Mouse (Mus musculus) thymus, postnatal 36 days (tissue): ENCODE measurements around the gene Ptgis.

ENCODE experiments used
- DNase-seq, 2 experiments: peaks; one replicate each; pipeline ENCODE4 v3.0.0; 2022; ENCODE audit warnings: mixed read lengths in 2 of 2

The Ptgis gene

DNA sequence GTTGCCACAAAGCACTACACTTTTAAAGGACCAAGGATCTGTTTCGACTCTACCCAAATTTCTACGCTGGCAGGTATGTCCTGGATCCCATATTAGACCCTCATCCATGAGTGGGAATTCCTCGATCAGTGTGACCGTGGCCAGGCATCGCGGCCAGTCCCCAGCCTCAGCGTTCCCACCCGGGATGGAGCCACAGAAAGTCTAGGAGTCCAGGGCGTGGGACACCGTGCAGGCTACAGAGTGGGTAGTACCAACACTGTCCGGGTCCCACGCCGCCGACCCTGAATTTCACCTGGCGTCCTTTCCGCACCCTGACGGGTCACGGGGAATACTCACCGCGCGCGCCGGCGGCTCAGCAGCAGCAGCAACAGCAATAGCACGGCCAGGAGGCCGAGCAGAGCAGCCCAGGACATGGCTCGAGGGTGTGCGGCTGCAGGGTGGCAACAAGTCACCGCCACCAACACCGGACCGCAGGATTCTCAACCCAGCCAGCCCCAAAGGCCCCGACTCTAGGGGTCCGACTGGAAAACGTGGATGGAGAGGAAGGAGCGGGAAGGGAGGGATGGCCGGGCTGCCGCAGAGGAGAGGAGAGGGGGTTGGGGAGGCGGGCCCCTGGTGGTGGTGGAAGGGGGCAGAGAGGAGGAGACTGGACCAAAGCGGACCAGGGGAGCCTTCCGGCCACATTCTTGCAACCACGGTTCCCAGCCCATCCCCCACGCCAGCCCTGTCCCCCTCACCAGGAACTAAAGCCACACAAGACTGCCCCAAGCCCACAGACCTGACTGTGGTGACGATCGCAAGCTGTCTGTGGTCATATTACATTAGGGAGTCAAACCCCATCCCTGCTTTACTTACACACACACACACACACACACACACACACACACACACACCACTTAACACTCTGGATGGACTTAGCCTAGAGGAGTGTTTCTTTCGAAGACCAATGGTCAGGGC, at the start of gene Ptgis:
Gene Ptgis, minus strand, starts transcription at position 597 of the 957 bp plus-strand sequence.
- DNase-seq = no peak

DNA sequence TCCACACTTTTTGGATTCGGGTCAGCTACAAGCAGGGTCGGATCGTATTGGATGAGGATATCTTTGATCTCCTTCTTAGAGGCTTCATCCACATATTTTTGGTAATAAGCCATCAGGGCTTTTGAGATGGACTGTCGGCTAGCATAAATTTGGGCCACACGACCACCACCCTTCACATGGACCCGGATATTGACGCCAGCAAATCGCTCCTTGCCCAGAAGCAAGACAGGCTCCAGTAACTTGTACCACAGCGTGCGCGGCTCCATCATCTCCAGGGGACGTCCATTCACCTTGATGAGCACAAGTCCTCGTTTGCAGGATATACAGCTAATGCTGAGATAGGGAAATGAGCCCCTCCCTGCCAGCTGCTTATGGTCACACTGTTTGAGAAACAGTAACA, 41.1 kb upstream of the Ptgis start:
- peak in 1 of 2 experiments; percentile 0 for DNase-seq

DNA sequence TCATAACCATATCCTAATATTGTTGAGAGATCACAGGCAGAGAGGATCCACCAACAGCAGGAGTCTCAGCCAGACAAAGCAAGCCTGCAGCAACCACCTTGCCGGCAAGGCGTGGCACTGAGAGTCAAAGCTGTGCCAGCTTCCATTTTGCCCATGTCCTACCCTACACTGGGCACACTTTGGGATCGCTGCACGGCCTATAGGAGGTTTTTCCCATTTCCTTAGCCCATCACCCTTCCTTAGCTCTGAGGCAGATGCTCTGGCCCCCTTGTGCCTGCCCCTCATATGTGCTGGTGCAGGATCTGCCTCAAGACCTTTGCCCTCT, 40.5 kb upstream of the Ptgis start:
- no peak for DNase-seq

DNA sequence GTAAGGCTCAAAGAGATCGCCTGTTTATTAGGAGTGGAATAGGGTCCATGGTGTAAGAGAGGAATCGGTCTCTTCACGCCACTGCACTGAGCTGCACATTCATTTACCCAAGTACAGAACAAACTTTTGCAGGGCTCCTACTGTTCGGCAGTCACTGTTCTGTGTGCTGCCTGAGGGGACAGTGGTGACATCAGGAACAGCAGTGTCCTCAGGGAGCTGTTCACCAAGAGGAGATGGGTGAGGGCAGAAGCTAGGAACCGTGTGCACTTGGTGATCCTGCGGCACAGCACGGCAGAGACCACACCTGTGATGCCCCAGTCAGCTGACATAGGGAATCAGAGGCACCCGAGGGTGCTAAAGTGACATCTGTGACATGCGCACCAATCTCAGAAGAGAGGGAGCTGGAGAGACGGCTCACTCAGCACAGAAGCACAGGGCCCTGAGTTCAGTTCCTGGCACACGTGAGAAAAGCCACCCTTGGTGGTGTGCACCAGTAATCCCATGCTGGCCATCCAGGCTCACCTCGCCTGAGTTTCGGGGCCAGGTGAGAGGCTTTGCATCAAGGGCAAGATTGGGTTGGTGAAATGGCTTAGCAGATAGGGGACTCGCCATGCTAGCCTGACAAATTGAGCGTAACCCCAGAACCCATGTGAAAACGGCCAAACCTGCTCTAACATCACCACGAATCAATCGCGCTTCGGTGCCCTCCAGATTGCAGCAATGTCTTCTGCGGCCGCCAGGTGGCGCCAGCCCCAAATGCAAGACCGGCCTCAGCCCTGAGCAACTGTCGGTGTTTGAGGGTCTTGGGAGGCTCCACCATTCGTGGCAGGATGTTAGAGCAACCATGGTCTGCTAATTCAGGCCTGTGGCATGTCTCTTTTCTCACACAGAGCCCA, 39.9 kb upstream of the Ptgis start:
- DNase-seq = peak; percentile 69

DNA sequence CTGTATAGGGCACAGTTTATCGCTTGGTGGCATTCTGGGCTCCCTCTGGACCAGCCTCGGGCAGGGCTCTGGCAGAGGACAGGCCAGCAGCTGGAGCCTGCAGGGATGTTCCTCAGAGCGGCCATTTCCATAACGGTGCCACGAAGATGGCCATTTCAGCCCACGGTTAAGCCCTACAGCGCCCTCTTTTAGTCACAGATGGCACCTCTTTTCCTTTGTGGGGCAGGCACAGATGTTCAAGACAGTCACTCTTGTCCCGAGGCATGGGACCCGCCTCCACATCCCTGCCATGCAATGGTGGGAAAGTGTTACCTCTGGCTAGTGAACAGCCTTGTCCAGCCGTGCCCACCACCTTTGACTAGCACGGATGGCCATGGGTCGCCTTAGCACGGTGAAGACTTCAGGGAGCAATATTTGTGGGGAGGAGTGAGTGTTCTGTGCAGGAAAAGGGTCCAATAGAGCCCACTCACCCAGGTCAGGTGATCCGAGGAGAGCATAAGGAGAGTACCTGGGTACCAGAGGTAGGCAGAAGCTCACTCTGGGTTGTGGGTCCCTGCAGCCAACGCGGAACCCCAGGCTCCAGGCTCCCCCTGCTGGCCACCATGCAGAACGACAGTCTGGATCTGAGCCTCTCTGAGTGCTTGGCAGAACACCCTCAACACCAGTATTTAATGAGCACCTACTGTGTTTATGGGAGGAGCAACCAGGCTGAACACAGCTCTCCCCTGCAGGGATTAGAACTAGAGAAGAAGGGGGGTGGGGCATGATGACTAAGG, 38.5 kb upstream of the Ptgis start:
- DNase-seq = peak; percentile 46 to 47

DNA sequence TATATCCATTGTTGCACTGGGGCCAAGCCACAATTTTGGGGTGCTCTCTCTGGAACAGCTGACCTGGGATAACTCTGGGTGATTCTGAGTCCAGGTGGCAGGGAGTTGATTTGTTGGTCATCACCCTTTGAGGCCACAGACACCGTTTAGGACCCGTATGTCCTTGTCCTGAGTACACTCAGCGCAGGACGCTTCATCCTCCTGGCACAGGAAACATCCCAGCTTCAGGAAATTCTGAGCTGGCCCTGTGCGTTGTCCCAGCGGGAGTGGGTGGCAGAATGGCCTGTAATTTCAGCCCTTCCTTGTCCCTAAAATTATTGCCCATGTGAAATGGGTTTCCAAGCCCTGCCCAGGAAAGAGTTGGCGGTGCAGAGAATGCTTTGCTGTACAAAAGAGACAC, 37.6 kb upstream of the Ptgis start:
- peak in 1 of 2 experiments; percentile 0 for DNase-seq

DNA sequence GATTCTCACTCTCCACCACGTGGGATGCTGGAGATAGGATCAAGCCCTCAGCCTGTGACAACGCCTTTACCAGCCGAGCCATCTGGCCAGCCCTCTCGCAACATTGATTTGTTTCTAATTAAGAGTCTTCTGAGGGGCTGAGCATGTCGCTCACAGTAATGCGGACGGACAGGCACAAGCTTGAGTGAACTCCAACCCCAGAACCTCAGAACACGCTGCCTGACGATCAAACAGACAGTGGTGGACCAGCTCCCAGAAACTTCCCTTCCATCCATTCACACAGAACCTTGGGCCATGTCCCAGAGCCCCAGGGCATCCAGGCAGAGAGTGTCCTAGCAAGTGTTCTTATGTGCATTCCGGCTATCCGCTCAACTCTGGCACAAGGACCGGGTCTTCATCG, 36.6 kb upstream of the Ptgis start:
- peak in 1 of 2 experiments; percentile 0 for DNase-seq

DNA sequence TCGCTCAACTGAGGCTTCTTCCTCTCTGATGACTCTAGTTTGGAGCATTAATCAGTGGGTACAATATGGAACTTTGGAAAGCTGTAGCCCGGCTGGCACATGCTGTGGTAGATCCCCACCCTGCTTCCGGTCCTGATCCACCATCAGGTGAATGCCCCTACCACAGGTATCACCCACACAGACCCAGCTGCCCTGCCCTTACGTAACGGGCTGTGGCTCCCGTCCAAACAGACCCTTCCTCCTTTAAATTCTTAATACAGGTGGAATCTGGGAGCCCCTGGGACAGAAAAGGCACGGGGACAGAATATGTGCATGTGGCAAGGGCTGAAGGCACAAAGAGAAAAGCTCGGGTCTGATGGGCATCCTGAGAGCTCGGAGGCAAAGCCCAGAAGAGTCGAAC, 35.5 kb upstream of the Ptgis start:
- no peak for DNase-seq

DNA sequence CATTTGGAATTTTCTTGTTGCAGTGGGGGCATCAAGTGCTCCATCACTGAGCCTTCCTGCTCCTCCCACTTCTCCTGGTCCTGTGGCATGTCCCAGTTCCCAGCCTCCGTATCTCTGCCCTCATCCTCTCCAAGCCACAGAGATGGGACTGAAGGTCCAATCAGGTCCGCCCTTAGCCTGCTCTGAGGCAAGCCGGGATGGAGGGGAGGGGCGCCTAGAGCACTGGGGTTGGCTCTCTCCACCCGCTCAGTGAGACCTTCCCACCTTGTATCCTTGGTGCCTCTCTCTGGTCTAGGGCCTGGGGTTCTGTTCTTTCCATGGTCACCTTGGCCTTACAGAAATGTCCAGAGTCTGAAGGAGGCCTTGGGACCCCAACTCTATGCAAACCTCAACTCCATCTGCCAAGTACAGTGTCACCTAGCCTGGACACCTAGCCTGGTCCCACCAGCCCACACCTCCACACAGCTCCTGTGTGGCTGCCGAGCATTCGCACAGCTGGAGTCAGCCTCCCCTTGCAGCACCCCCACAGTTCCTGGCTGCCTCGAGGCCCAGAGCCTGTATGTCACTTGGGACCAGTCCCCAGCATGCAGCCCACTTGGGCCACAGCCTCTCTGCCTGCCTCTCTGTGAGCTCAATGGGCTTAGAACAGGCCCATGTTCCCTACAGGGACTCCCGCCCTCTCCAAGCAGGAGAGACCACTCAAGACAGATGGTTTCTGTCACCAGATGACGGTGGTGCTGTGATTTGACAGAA, 34.5 kb upstream of the Ptgis start:
- no peak for DNase-seq

DNA sequence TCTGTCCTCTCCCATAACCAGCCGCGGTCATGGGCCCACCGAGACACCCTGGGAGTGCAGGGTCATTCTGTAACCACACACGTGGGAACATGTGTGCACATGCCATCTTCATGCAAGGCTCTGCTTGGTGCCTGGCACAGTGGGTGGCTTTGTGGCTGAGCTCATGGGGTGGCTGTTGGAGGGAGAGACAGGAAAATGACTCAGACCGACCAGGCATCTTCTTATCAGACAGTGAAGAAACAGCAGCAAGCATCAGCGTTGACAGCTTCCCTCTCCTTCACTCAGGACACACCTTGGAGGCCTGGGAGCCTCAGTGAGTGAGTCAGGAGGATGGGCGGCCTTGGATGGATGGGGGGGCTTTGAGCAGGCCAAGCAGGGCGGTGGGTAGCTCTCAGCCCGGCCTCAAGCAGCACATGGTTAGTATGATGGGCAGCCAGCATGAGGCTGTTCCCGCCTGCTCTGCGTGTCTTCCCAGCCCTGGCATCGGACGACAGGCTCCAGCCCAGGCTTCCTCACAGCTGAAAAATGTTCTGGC, 32.9 kb upstream of the Ptgis start:
- DNase-seq = no peak

DNA sequence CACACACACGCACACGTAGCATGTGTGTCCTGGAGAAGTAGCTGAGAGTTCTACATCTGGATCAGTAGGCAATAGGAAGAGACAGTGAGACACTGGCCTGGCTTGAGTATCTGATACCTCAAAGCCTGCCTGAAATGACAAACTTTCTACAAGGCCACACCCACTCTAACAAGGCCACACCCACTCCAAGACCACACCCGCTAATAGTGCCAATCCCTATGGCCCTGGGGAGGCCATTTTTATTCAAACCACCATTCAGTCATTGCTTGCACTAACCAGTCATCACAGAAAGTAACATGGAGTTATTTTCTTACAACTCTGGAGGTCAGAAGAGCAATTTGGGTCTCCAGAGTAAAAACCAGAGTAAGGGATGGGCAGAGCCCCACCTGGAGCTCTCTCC, 32.3 kb upstream of the Ptgis start:
- DNase-seq = no peak

DNA sequence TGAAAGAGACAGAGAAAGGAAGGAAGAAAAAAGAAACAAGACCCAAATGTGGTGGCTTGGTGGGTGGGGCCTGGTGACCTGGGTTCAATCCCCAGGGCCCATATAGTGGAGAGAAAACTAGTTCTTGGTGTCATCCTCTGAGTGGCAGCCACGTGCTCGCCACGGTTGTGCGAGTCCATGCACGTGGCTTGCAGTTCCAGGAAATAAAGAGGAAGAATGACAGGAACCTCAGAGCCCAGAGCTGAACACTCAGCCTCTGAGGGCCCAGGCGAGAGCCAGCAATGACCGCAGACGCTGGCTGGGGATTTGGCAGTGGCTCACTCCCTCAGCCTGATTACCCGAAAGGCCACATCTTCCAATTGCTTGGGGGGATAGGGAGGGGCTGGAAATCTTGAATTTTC, 30.7 kb upstream of the Ptgis start:
- DNase-seq = no peak

DNA sequence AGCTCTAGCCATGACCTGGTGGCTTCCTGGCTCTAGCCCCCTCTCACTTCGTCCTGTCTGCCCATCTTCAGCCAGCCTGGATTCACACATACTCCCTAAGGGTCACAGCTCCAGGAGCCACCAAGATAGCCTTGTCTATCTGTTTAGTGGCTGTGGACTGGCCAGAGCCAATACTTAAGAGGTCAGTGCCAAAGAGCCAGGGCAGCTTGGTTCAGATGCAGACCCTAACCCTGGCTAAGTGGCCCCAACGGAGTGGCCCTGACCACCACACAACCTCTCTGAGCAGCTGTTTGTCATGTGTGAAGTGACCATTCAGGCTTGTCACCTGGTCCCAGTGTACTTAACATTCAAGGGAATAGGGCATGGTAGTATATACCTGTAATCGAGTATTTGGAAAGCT, 30.1 kb upstream of the Ptgis start:
- no peak for DNase-seq

DNA sequence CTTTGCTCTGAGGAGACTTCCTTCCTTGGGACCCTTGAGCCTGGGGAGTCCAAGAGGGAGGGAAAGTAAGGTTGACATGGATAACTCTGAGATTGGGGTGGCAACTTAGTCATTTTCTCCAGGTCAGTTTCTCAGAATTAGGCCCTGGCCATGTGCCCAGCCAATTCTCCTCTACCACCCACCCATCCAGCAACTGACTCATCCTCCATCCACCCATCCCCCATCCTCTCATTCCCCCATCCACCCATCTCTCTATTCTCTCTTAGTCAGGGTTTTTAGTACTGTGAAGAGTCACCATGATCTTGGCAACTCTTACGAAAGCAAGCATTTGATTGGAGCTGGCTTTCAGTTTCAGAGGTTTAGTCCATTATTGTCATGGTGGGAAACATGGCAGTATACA, 28.3 kb upstream of the Ptgis start:
- DNase-seq = no peak

DNA sequence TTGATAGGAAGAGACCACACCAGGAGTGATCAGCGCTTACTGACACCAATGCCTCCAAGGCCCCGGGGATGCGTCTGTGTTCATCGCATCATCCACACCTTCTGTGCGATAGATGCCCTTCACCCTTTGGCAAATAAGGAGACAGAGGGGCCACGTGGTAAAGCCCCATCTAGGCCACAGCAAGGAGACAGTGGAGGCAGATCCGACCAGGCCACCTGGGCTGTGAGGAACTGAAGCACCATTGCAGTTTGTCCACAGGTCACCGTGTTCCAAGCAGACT, 27.9 kb upstream of the Ptgis start:
- no peak for DNase-seq

DNA sequence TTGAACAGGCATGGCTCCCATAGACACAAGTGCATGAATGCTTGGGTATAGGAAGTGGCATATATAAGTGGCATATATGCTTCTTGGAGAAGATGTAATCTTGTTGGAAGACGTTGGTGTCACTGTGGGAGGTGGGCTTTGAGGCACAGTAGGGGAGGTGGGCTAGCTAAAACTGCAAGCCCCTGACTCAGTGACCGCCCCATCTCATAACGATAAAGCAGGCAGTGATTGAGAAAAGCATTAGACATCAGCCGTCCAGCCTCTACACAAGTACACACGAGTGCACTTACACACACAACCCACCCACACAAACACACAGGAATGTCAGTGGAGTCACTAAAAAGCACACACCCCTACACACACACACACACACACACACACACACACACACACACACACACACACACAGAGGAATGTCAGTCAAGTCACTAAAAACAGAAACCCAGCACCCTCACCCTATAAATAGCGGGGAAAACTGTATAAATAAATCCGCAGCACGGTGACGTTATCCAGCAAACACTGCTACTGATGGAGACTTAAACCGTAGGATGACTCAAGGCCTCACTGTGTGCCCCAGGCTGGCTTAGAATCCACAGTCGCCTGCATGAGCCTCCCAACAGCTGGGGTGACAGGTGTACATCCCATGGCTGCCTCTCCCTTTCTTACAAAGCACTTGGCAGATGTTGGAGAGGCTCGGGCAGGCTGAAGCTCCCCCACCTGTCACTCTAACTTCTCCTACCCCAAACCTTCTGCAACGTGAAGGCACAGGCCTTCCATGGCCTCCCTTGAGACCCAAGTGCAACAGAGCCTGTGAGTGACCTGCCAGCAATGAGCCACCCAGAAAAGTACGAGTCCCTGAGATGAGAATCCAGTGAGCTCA, 27.4 kb upstream of the Ptgis start:
- no peak for DNase-seq

DNA sequence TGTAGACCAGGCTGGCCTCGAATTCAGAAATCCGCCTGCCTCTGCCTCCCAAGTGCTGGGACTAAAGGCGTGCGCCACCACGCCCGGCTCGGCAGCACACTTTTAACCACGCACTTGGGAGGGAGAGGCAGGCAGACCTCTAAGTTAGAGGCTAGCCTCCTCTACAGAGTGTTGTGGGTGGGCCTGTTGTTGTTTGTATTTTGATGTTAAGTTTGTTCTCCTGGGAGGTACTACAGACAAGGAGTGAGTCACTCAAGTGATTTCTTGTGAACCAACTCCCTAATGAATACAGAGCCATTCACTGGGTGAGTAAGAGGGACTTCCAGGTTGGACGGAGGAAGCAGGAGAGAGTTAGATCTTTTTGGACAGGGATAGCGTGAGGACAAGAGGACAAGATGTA, 25.8 kb upstream of the Ptgis start:
- no peak for DNase-seq

DNA sequence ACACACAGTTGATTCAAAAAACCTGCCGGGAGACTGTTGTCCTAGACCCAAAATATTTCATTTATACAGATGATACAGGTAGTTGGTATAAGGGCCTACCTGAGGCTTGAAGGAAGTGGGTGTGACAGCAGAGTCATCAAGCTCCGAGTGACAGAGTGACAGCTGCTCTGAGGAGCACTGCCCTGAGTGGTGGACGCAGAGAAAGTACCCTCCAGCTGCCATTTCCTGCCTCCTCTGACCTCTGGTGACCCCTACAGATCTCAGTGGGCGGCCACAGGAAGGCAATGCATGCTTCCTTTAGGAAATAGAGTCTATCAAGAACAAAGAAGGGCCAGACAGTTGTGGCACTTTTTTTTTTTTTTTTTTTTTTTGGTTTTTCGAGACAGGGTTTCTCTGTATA, 25.4 kb upstream of the Ptgis start:
- no peak for DNase-seq

DNA sequence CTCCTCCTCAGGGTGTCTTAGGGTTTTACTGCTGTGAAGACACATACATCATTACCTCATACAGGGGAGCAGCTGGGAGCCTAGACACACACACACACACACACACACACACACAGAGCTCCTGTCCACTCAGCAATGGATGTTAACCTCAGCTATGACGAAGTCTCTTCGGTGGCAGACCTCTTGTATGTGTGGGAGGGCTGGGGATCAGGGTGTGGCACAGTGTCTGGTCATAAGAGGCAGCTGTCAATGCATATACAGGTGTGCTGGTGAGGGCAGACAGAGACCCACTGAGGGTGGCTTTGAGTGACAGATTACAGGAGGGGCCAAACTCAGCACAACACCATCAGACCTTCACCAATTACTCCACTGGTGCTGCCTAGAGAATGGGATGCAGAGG, 24.6 kb upstream of the Ptgis start:
- no peak for DNase-seq

DNA sequence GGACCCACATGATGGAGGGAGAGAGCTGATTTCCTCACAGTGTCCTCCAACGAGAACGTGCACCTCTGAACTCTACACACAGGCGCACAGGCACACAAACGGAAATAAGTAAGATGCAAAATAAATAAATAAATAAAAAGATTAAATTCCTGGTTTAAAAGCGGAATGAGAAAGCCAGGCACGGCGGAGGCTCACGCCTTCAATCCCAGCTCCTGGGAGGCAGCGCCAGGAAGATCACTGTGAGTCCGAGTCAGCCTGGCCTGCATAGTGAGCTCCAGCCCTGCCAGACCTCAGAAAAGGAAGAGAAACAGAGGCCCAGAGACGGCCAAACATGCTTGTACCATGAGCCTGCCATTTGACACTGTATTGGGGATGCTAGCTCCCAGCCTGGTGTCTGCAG, 23.5 kb upstream of the Ptgis start:
- no peak for DNase-seq
